Mouse (Mus musculus): ENCODE results near the gene Orai3.

Orai3 gene

GRCm38 (mm10) chr7:127824176-127824871 lies 54.7 kb downstream of the Orai3 start, which contains the start of the genes Stx4a and Stx1b:
Gene Stx4a, plus strand, starts transcription at chr7:127824294.
Gene Stx1b, minus strand, starts transcription at chr7:127824549.
- DNase-seq (ENCODE audit: low read depth, low spot score), result no peak
